Mouse (Mus musculus) left cerebral cortex, adult 6 months (tissue): ENCODE measurements around the gene Sdcbp2. TPM values are rescaled to one million over a fixed set of nuclear protein-coding genes. Genes with fewer than 3 reads are reported as not detected.

ENCODE experiments used
- long read RNA-seq, 2 experiments: library from polyadenylated mRNA; unstranded; transcript quantifications; one replicate each; pipeline ENCODE4 v2.0.0; 2019 to 2020
- polyA plus RNA-seq: library from polyadenylated mRNA; unstranded; fragments of <200 nt; fragmentation: Nextera tagmentation; gene quantifications from 2 replicates; pipeline ENCODE4 v1.2.3, GENCODE M21; 2021

Sdcbp2 gene
- 1.3 and 2.5 TPM in 2 replicates for polyA plus RNA-seq
- long read RNA-seq, experiment 1, partial matches to known transcripts = 0 of 5 reads
- long read RNA-seq, experiment 1, other reads (novel, unspliced or antisense) = 4 of 5 reads
- long read RNA-seq, experiment 2, partial matches to known transcripts = 1 of 3 reads
- long read RNA-seq, experiment 2, other reads (novel, unspliced or antisense) = 1 of 3 reads

GRCm38 (mm10) chr2:151571873-151572700 is at the start of gene Sdcbp2:
Sdcbp2 (plus strand) TSS chr2:151572622.

GRCm38 (mm10) chr2:151542323-151543062 is 29.9 kb upstream of the Sdcbp2 start, which contains the start of gene Fkbp1a:
Fkbp1a (plus strand) TSS chr2:151542483.

GRCm38 (mm10) chr2:151632159-151632814 is 59.9 kb downstream of the Sdcbp2 start, which contains the start of gene Snph:
Snph (minus strand) TSS chr2:151632593.

Other genes starting within 250 kb of the Sdcbp2 start
- gene 4921509C19Rik, start 96.5 kb upstream of the Sdcbp2 start, polyA plus RNA-seq = not detected in 2 replicates
- 89.6 and 126 TPM in 2 replicates for gene Nsfl1c, start 78.4 kb upstream of the Sdcbp2 start, polyA plus RNA-seq
- 951 and 966 TPM in 2 replicates for gene Fkbp1a, start 30.1 kb upstream of the Sdcbp2 start, polyA plus RNA-seq
- 62.1 and 89.8 TPM in 2 replicates for gene Snph, start 60.0 kb downstream of the Sdcbp2 start, polyA plus RNA-seq
- gene Rad21l, start 95.9 kb downstream of the Sdcbp2 start, polyA plus RNA-seq = 0.12 and 0.23 TPM in 2 replicates
- gene Tmem74b, start 129.4 kb downstream of the Sdcbp2 start, polyA plus RNA-seq = 11.2 and 13.1 TPM in 2 replicates
- 41.5 and 47.6 TPM in 2 replicates for gene Psmf1, start 171.6 kb downstream of the Sdcbp2 start, polyA plus RNA-seq